Mouse (Mus musculus) CH12.LX (cell line): ENCODE measurements at regions not wholly inside any gene's neighbourhood (a gene's known extent, or its start where the extent isn't known, plus 50 kb on each side); places are given as distances from the start of the nearest gene placed in this dataset.

Experiments
- DNase-seq: peaks from one replicate; pipeline ENCODE4 v3.0.0-alpha.2; 2013; ENCODE audit errors: extremely low read depth
- H3K27ac ChIP-seq: 2 replicates; pipeline ENCODE4 v1.5.1; 2012; ENCODE audit warnings: low read depth, mild to moderate bottlenecking, control low read depth, moderate library complexity; ENCODE audit not compliant: insufficient read depth
- H3K27me3 ChIP-seq: replicated peaks from 2 replicates; pipeline ENCODE3; 2012; ENCODE audit warnings: inconsistent platforms
- H3K36me3 ChIP-seq, 2 experiments: replicated peaks in 1 of 2; 2 replicates each; pipeline versions ENCODE3 to v1.6.1; 2012; ENCODE audit warnings: inconsistent platforms in 1 of 2, low read length in 1 of 2, mild to moderate bottlenecking in 1 of 2, mixed read lengths in 1 of 2, moderate library complexity in 1 of 2; ENCODE audit not compliant: control insufficient read depth in 1 of 2, insufficient read depth in 1 of 2
- H3K4me1 ChIP-seq, 2 experiments: 2 replicates each; pipeline ENCODE4 v1.6.1; 2012; ENCODE audit warnings: inconsistent platforms in 1 of 2, moderate library complexity in 1 of 2; ENCODE audit not compliant: insufficient read depth in 2 of 2, control insufficient read depth in 1 of 2
- H3K4me2 ChIP-seq: 2 replicates; pipeline ENCODE4 v1.6.1; 2012; ENCODE audit warnings: low read depth, mild to moderate bottlenecking, control low read depth; ENCODE audit not compliant: poor library complexity, insufficient read depth, severe bottlenecking
- H3K4me3 ChIP-seq, 3 experiments: fragments of 150-350 bp in 1 of 3; sonication (generic) in 1 of 3; replicated peaks in 1 of 3; 2 replicates each; pipeline versions ENCODE3 to v1.5.1; 2011 to 2012; ENCODE audit warnings: low read depth in 2 of 3, low read length in 2 of 3, mild to moderate bottlenecking in 2 of 3, moderate library complexity in 2 of 3, control low read depth in 1 of 3, improper control_type of control experiment in 1 of 3, inconsistent platforms in 1 of 3, mixed read lengths in 1 of 3; ENCODE audit not compliant: poor library complexity in 1 of 3
- H3K79me2 ChIP-seq: replicated peaks from 2 replicates; pipeline ENCODE4 v1.6.1; 2012; ENCODE audit warnings: mild to moderate bottlenecking, moderate library complexity; ENCODE audit not compliant: control insufficient read depth, poor library complexity, insufficient read depth, severe bottlenecking; ENCODE audit errors: extremely low read depth
- H3K9ac ChIP-seq: 2 replicates; pipeline ENCODE4 v1.6.1; 2012; ENCODE audit warnings: low read depth, mild to moderate bottlenecking, control low read depth, moderate library complexity; ENCODE audit not compliant: insufficient read depth
- H3K9me3 ChIP-seq: replicated peaks from 2 replicates; pipeline ENCODE3; 2012; ENCODE audit warnings: low read length, inconsistent platforms, mixed read lengths
- BHLHE40 ChIP-seq: IDR thresholded peaks from 2 replicates; pipeline ENCODE4 v1.6.1; 2011; ENCODE audit warnings: mild to moderate bottlenecking, low read depth, low read length, improper control_type of control experiment
- CHD2 ChIP-seq: IDR thresholded peaks from 2 replicates; pipeline ENCODE4 v1.6.1; 2011; ENCODE audit warnings: low read length, improper control_type of control experiment
- KAT2A ChIP-seq: IDR thresholded peaks from 2 replicates; pipeline ENCODE4 v1.6.1; 2012; ENCODE audit warnings: low read length, improper control_type of control experiment, inconsistent platforms; ENCODE audit not compliant: insufficient replicate concordance
- MXI1 ChIP-seq: IDR thresholded peaks from 2 replicates; pipeline ENCODE4 v1.6.1; 2011; ENCODE audit warnings: mild to moderate bottlenecking, low read depth, low read length, improper control_type of control experiment
- NELFE ChIP-seq: IDR thresholded peaks from 2 replicates; pipeline ENCODE4 v1.6.1; 2011; ENCODE audit warnings: low read depth, low read length, improper control_type of control experiment
- POLR2AphosphoS2 ChIP-seq: IDR thresholded peaks from 2 replicates; pipeline ENCODE4 v1.6.1; 2011; ENCODE audit warnings: low read depth, low read length, improper control_type of control experiment
- RAD21 ChIP-seq: IDR thresholded peaks from 2 replicates; pipeline ENCODE4 v1.6.1; 2011; ENCODE audit warnings: low read depth, mild to moderate bottlenecking, low read length, improper control_type of control experiment, moderate library complexity
- SIN3A ChIP-seq: IDR thresholded peaks from 2 replicates; pipeline ENCODE4 v1.6.1; 2012; ENCODE audit warnings: low read length, improper control_type of control experiment, inconsistent platforms
- TCF12 ChIP-seq: IDR thresholded peaks from 2 replicates; pipeline ENCODE4 v1.6.1; 2014; ENCODE audit warnings: low read depth, mild to moderate bottlenecking, inconsistent platforms, low read length, improper control_type of control experiment
- USF1 ChIP-seq: IDR thresholded peaks from 2 replicates; pipeline ENCODE4 v1.6.1; 2014; ENCODE audit warnings: low read depth, mild to moderate bottlenecking, inconsistent platforms, low read length, improper control_type of control experiment
- USF2 ChIP-seq: conservative IDR thresholded peaks from 2 replicates; pipeline ENCODE4 v1.6.1; 2011; ENCODE audit warnings: low read depth, low read length, improper control_type of control experiment
- ZKSCAN1 ChIP-seq: IDR thresholded peaks from 2 replicates; pipeline ENCODE4 v1.6.1; 2012; ENCODE audit warnings: low read depth, inconsistent platforms, low read length, improper control_type of control experiment, borderline replicate concordance
- ZNF384 ChIP-seq: IDR thresholded peaks from 2 replicates; pipeline ENCODE4 v1.6.1; 2012; ENCODE audit warnings: low read depth, low read length, improper control_type of control experiment, inconsistent platforms
- dilution Hi-C: fragments of 300-500 bp; cut with MboI; formaldehyde crosslinking; loops from 2 replicates; pipeline ENCODE4 v1.14.3; 2020; ENCODE audit warnings: low sequenced_read_pairs; ENCODE audit not compliant: extremely low pct_unique_long_range_greater_than_20kb, extremely low pct_ligation_motif_present
- in situ Hi-C: fragments of 300-500 bp; cut with MboI; formaldehyde crosslinking; loops from 3 replicates; pipeline ENCODE4 v1.14.3; 2019; ENCODE audit warnings: low sequenced_read_pairs, low pct_ligation_motif_present, low pct_unique_long_range_greater_than_20kb, mixed read lengths

DNA sequence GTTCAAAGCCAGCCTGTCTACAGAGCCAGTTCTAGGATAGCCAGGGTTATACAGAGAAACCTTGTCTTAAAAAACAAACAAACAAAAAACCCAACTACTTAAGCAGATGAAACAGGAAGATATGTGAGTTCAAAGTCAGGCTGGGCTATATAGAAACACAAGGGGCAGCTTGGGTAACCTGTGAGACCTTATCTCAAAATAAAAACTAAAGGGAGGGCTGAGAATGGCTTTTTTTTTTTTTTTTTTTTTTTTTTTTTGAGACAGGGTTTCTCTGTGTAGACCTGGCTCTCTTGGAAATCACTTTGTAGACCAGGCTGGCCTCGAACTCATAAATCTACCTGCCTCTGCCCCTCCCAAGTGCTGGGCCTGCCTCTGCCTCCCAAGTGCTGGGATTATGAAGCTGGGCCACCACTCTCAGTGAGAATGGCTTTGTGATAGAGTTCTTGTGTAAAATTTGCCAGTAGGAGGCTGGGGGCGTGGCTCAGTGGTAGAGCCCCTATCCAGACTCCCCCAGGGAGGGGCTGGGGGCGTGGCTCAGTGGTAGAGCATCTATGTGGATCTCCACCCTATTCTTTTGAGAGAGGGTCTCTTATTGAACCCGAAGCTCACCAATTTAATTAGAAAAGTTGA, 59.0 kb upstream of the Cux1 start:
- H3K9me3 ChIP-seq = no peaks in the 10 kb centered on the region
- H3K27ac ChIP-seq = no peak overlapping the region
- H3K79me2 ChIP-seq = no peaks in the 10 kb centered on the region
- H3K9ac ChIP-seq = no peak overlapping the region
- H3K4me3 ChIP-seq = no peak overlapping the region
- TF ChIP-seq TCF12 (no peak), ZNF384 (peak; percentile 41; the same call in 1 of the 2 replicates)
- H3K4me2 ChIP-seq = no peak overlapping the region
- H3K4me1 ChIP-seq = peaks cover 0 to 11% of the 10 kb centered on the region in 2 experiments; a peak in 2 of 4 replicates
- in situ Hi-C loops (no loop called here), dilution Hi-C loops (no loop called here)
- peaks cover 61% of the 10 kb centered on the region for H3K27me3 ChIP-seq
- DNase-seq = peak; percentile 18
- no peaks in the 10 kb centered on the region for H3K36me3 ChIP-seq

DNA sequence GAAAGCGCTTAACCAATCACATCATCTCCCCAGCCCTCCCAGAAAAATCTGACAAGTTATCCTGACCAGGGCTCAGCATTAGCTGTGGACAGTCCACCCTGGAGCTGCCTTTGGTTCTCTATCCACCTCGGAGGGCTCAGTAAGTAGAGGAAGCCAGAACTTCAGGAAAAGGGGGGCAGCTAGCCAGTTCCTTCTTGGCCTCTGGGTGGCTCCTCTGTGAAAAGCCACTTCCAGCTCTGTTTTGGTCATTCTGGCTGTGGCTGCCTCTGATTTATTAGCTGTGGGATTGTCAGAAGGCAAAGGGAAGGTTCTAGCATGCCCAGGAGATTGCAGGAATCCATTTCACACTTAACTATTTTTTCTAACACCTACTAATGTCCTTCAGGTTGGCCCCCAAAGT, 59.6 kb upstream of the Cux1 start:
- no peak overlapping the region for H3K27ac ChIP-seq
- dilution Hi-C loops (no loop called here), in situ Hi-C loops (no loop called here)
- no peak overlapping the region for H3K9ac ChIP-seq
- no peak overlapping the region for H3K4me3 ChIP-seq
- H3K9me3 ChIP-seq = no peaks in the 10 kb centered on the region
- peaks cover 55% of the 10 kb centered on the region for H3K27me3 ChIP-seq
- TF ChIP-seq RAD21 (no peak), MXI1 (no peak), ZKSCAN1 (no peak), POLR2AphosphoS2 (no peak), TCF12 (no peak), KAT2A (no peak), BHLHE40 (no peak), CHD2 (no peak), NELFE (no peak), SIN3A (no peak)
- peaks cover 0 to 11% of the 10 kb centered on the region in 2 experiments; a peak in 2 of 4 replicates for H3K4me1 ChIP-seq
- no peak for DNase-seq
- H3K4me2 ChIP-seq = no peak overlapping the region
- no peaks in the 10 kb centered on the region for H3K79me2 ChIP-seq
- H3K36me3 ChIP-seq = no peaks in the 10 kb centered on the region

DNA sequence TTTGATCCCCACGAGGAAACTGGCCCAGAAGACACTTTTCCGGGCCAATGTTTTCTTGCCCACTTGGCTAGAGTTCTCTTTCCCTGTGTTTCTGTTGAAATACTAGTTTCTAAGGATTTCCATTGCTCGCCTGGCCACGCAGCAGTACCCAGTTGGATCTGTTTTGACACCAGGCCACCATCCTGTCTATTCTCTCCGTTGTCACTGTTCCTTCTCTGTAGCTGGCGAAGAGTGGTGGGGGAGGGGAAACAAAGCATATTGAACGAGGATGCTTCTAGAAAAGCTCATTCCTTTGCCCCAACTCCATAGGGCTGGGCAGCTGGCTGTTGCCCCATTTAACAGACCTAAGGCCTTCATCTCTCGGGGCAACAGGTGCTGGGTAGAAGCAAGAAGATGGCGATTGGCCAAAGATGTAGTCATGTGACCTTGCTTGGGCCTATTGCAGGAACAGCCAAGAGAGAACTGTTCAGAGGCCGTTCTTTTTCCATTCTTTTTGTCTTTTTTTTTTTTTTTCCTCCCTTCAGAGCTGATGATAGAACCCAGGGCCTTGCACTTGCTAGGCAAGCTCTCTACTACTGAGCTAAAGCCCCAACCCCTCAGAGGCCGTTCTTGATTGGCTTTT, 60.5 kb upstream of the Cux1 start:
- dilution Hi-C loops = no loop called here

More for the DNA sequence above, 60.5 kb upstream of the Cux1 start:
- no peaks in the 10 kb centered on the region for H3K36me3 ChIP-seq
- H3K9ac ChIP-seq = no peak overlapping the region
- H3K4me1 ChIP-seq = peaks cover 0 to 8% of the 10 kb centered on the region in 2 experiments; a peak in 2 of 4 replicates
- in situ Hi-C loops = no loop called here
- H3K79me2 ChIP-seq = no peaks in the 10 kb centered on the region
- no peak overlapping the region for H3K4me3 ChIP-seq
- H3K27me3 ChIP-seq = peaks cover 56% of the 10 kb centered on the region
- DNase-seq = peak; percentile 20
- no peak overlapping the region for H3K27ac ChIP-seq
- TF ChIP-seq USF2 (peak; percentile 45), ZNF384 (peak; percentile 66; the same call in 1 of the 2 replicates), USF1 (peak; percentile 48), SIN3A (no peak)
- H3K9me3 ChIP-seq = no peaks in the 10 kb centered on the region
- no peak overlapping the region for H3K4me2 ChIP-seq
